Mouse (Mus musculus): ENCODE measurements at regions not wholly inside any gene's neighbourhood (a gene's known extent, or its start where the extent isn't known, plus 50 kb on each side); places are given as distances from the start of the nearest gene placed in this dataset.

DNA sequence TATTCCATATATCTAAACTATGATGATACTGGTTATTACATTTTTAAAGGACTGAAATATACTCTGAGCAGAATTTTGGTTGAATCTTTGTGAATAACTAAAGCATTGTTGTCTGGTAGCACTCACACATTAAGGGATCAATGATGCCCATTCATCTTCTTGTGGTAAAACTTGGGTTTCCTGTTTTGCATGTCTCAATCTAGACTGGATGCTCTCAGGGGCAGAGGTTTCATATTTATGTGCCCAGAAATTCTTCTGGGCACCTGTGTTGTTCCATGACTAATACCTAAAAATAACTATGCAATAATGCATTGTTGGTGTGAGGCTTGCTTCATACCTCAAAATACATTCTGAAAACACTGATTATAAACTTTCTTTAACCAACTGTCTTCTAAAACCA, 2472.7 kb upstream of the Gm7489 start:
- Histone ChIP-seq H3K27me3 (ENCODE audit: insufficient read depth, low read length) (no peaks in the 10 kb centered on the region), H3K4me2 (ENCODE audit: low read depth, low read length) (no peak overlapping the region), H3K27ac (ENCODE audit: low read depth) (no peak overlapping the region), H3K4me3 (ENCODE audit: low read depth, low read length) (no peak overlapping the region), H3K36me3 (replicated peaks; ENCODE audit: insufficient read depth, low read length) (no peaks in the 10 kb centered on the region), H3K9ac (replicated peaks) (no peak overlapping the region), H3K9me3 (ENCODE audit: low read length) (no peaks in the 10 kb centered on the region), H3K4me1 (ENCODE audit: insufficient read depth) (no peaks in the 10 kb centered on the region)
- ATAC-seq (no peak), DNase-seq (no peak)
- TF ChIP-seq CTCF (IDR thresholded peaks at IDR 0.05; ENCODE audit: low read depth) (no peak), EP300 (IDR thresholded peaks at IDR 0.05; ENCODE audit: low read depth) (no peak)

DNA sequence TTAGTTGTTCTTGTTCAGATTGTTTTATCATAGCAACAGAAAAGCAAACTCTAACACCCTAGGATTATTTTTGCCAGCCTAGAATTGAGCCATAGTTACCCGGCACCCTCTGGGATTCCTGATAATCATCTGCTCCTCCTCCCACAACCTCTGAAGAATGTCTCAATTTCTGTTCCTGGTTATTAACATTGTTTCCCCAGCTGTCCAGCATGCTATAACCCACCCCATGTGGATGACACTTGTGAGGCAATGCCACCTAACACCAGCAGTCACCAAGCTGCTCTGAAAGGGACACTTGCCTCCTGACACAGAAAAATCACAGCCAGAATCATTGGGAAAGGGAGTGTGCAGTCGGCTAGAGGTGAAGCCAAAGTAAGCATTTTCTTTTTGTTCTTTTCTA, 2442.1 kb upstream of the Gm7489 start:
- ATAC-seq, result no peak
- 70% methylated on average over 2 of the region's 2 CpGs for WGBS (ENCODE audit: insufficient replicate concordance)
- TF ChIP-seq EP300 (IDR thresholded peaks at IDR 0.05; ENCODE audit: low read depth), result no peak
- TF ChIP-seq CTCF (IDR thresholded peaks at IDR 0.05; ENCODE audit: low read depth), result no peak
- Histone ChIP-seq H3K27ac (ENCODE audit: low read depth) (no peak overlapping the region), H3K27me3 (ENCODE audit: insufficient read depth, low read length) (no peaks in the 10 kb centered on the region), H3K9ac (replicated peaks) (no peak overlapping the region), H3K9me3 (ENCODE audit: low read length) (no peaks in the 10 kb centered on the region), H3K36me3 (replicated peaks; ENCODE audit: insufficient read depth, low read length) (no peaks in the 10 kb centered on the region), H3K4me3 (ENCODE audit: low read depth, low read length) (no peak overlapping the region), H3K4me2 (ENCODE audit: low read depth, low read length) (no peak overlapping the region), H3K4me1 (ENCODE audit: insufficient read depth) (no peaks in the 10 kb centered on the region)
- DNase-seq, result no peak

DNA sequence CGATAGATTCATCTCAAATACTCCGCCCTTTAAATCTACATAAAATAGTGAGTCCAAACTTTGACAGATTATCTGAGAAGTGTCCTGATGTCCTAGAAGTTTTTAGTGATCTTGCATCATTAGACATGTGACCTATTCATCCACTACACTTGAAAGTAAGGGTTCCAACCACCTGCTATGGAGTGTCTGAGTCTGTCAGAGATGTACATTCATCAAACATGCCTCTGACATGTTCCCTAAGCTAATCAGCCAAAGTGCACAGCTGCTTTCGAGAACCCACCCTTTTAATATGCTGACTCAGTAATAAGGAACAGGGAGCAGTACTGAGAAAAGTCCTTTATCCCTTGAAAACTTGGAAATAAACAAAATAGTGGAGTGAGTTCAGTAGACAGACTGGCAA, 2414.8 kb upstream of the Gm7489 start:
- no peak overlapping the region for H3K9ac ChIP-seq (replicated peaks)
- H3K36me3 ChIP-seq (replicated peaks; ENCODE audit: insufficient read depth, low read length), result no peaks in the 10 kb centered on the region
- no peaks in the 10 kb centered on the region for H3K4me1 ChIP-seq (ENCODE audit: insufficient read depth)
- H3K27me3 ChIP-seq (ENCODE audit: insufficient read depth, low read length), result no peaks in the 10 kb centered on the region
- TF ChIP-seq EP300 (IDR thresholded peaks at IDR 0.05; ENCODE audit: low read depth), result no peak
- TF ChIP-seq CTCF (IDR thresholded peaks at IDR 0.05; ENCODE audit: low read depth), result no peak
- no peak for DNase-seq
- no peak overlapping the region for H3K4me3 ChIP-seq (ENCODE audit: low read depth, low read length)
- no peak overlapping the region for H3K4me2 ChIP-seq (ENCODE audit: low read depth, low read length)
- 70% methylated on average over 3 of the region's 3 CpGs for WGBS (ENCODE audit: insufficient replicate concordance)
- ATAC-seq, result no peak
- no peaks in the 10 kb centered on the region for H3K9me3 ChIP-seq (ENCODE audit: low read length)
- H3K27ac ChIP-seq (ENCODE audit: low read depth), result no peak overlapping the region

DNA sequence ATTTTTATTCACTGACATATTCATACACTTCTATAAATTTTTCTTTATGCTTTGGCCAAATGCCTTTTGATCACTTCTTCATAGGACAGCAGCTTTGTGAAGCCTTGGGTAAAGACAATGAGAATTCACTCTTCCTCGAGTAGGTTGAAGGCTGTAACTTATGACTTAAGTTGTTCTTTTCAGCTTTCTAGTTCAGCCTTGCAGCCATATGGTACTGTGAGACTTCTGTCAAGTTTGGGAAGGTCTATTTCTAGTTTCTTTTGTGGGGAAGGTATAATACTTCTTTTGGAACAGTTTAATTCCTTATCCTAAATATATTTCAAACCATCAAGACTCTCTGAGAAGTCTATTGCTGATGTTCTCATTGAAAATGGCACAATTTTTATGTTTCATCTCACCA, 2413.6 kb upstream of the Gm7489 start:
- no peak overlapping the region for H3K4me3 ChIP-seq (ENCODE audit: low read depth, low read length)
- H3K4me2 ChIP-seq (ENCODE audit: low read depth, low read length), result no peak overlapping the region
- H3K36me3 ChIP-seq (replicated peaks; ENCODE audit: insufficient read depth, low read length), result no peaks in the 10 kb centered on the region
- TF ChIP-seq EP300 (IDR thresholded peaks at IDR 0.05; ENCODE audit: low read depth), result no peak
- TF ChIP-seq CTCF (IDR thresholded peaks at IDR 0.05; ENCODE audit: low read depth), result no peak
- no peak overlapping the region for H3K27ac ChIP-seq (ENCODE audit: low read depth)
- WGBS (ENCODE audit: insufficient replicate concordance), result 72% methylated on average over 1 of the region's 1 CpGs
- DNase-seq (no peak), ATAC-seq (no peak)
- no peaks in the 10 kb centered on the region for H3K27me3 ChIP-seq (ENCODE audit: insufficient read depth, low read length)
- no peak overlapping the region for H3K9ac ChIP-seq (replicated peaks)
- no peaks in the 10 kb centered on the region for H3K4me1 ChIP-seq (ENCODE audit: insufficient read depth)
- H3K9me3 ChIP-seq (ENCODE audit: low read length), result no peaks in the 10 kb centered on the region

DNA sequence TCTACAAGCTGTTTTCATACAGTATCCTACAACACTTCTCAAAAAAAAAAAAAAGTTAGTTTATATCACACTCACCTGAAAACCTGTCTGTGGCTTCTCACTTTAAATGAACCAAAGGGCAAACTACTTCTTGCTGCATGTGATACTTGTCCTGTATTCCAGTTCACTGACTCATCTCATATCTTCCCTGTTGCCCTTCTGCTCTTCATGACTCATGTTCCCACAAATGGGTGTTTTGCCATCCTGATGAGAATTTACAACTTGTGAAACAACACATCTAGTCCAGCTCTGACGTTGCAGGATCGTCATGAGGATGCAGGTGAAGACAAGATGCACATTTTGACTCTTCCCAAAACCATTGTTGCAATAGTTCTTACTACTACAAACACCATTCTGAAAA, 2412.7 kb upstream of the Gm7489 start:
- WGBS (ENCODE audit: insufficient replicate concordance), result 55% methylated on average over 2 of the region's 2 CpGs
- H3K27me3 ChIP-seq (ENCODE audit: insufficient read depth, low read length), result no peaks in the 10 kb centered on the region
- no peaks in the 10 kb centered on the region for H3K4me1 ChIP-seq (ENCODE audit: insufficient read depth)
- TF ChIP-seq EP300 (IDR thresholded peaks at IDR 0.05; ENCODE audit: low read depth) (no peak), CTCF (IDR thresholded peaks at IDR 0.05; ENCODE audit: low read depth) (no peak)
- no peak overlapping the region for H3K9ac ChIP-seq (replicated peaks)
- no peaks in the 10 kb centered on the region for H3K9me3 ChIP-seq (ENCODE audit: low read length)
- DNase-seq (no peak), ATAC-seq (no peak)
- no peak overlapping the region for H3K27ac ChIP-seq (ENCODE audit: low read depth)
- H3K4me2 ChIP-seq (ENCODE audit: low read depth, low read length), result no peak overlapping the region
- H3K36me3 ChIP-seq (replicated peaks; ENCODE audit: insufficient read depth, low read length), result no peaks in the 10 kb centered on the region
- H3K4me3 ChIP-seq (ENCODE audit: low read depth, low read length), result no peak overlapping the region

DNA sequence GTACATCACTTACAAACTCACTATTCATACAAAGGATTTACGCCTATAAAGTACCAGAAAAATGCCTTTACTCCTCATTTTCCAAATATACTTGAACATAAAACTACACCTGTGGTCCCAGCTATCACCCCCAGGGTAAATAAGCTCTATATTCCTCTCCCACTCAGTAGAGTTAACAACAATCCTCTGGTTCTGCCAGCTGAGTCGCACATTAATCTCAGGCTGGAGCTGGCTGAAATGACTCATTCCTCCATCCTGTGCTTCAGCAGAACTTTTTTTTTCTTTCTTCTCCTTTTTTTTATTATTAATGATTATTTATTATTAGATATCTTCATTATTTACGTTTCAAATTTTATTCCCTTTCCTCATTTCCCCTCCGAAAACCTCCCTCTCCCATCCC, 2402.8 kb upstream of the Gm7489 start:
- no peaks in the 10 kb centered on the region for H3K27me3 ChIP-seq (ENCODE audit: insufficient read depth, low read length)
- DNase-seq (no peak), ATAC-seq (no peak)
- H3K4me3 ChIP-seq (ENCODE audit: low read depth, low read length), result no peak overlapping the region
- TF ChIP-seq EP300 (IDR thresholded peaks at IDR 0.05; ENCODE audit: low read depth) (no peak), CTCF (IDR thresholded peaks at IDR 0.05; ENCODE audit: low read depth) (no peak)
- 66% methylated on average over 4 of the region's 4 CpGs for WGBS (ENCODE audit: insufficient replicate concordance)
- H3K4me1 ChIP-seq (ENCODE audit: insufficient read depth), result no peaks in the 10 kb centered on the region
- H3K9me3 ChIP-seq (ENCODE audit: low read length), result no peaks in the 10 kb centered on the region
- H3K27ac ChIP-seq (ENCODE audit: low read depth), result no peak overlapping the region
- H3K4me2 ChIP-seq (ENCODE audit: low read depth, low read length), result no peak overlapping the region
- H3K36me3 ChIP-seq (replicated peaks; ENCODE audit: insufficient read depth, low read length), result no peaks in the 10 kb centered on the region
- H3K9ac ChIP-seq (replicated peaks), result no peak overlapping the region

DNA sequence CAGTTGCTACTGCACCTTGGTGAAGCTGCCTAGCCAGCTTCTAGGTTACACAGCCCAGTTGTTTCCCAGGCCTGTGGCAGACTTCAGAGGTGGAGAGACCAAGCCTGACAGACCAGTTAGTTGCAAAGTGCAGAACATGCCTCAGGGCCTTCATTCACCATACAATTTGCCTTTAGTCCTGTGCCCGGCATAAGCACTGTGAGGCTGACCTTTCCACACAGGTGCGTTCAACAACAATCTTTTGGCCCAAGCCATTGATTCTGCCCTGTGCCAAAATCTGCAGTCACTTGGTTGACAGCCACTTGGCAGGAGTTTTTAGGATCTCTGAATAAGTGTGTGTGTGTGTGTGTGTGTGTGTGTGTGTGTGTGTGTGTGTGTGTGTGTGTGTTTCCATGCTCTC, 2400.5 kb upstream of the Gm7489 start:
- H3K4me1 ChIP-seq (ENCODE audit: insufficient read depth), result no peaks in the 10 kb centered on the region
- DNase-seq (no peak), ATAC-seq (no peak)
- no peaks in the 10 kb centered on the region for H3K36me3 ChIP-seq (replicated peaks; ENCODE audit: insufficient read depth, low read length)
- no peak overlapping the region for H3K4me2 ChIP-seq (ENCODE audit: low read depth, low read length)
- TF ChIP-seq EP300 (IDR thresholded peaks at IDR 0.05; ENCODE audit: low read depth) (no peak), CTCF (IDR thresholded peaks at IDR 0.05; ENCODE audit: low read depth) (no peak)
- H3K9ac ChIP-seq (replicated peaks), result no peak overlapping the region
- H3K27me3 ChIP-seq (ENCODE audit: insufficient read depth, low read length), result no peaks in the 10 kb centered on the region
- no peaks in the 10 kb centered on the region for H3K9me3 ChIP-seq (ENCODE audit: low read length)
- H3K27ac ChIP-seq (ENCODE audit: low read depth), result no peak overlapping the region
- 88% methylated on average over 2 of the region's 2 CpGs for WGBS (ENCODE audit: insufficient replicate concordance)
- H3K4me3 ChIP-seq (ENCODE audit: low read depth, low read length), result no peak overlapping the region
